Mouse (Mus musculus): Measurements from ENCODE around the gene Tie1.

GRCm38 (mm10) chr4:118464956-118465355 is 24.9 kb downstream of the Tie1 start:
- no peak for TF ChIP-seq CTCF (IDR thresholded peaks at IDR 0.05; ENCODE audit: low read depth)
- TF ChIP-seq EP300 (IDR thresholded peaks at IDR 0.05; ENCODE audit: low read depth): no peak
